Mouse (Mus musculus) layer of hippocampus, adult 11-12 months (tissue): ENCODE data around the gene Gm20388.
A peak's percentile ranks its signal among the peaks of the same experiment; 100 is the strongest.

Experiments
- DNase-seq: peaks from one replicate; pipeline ENCODE4 v3.0.0; 2022; ENCODE audit warnings: low spot score

Gene Gm20388

DNA sequence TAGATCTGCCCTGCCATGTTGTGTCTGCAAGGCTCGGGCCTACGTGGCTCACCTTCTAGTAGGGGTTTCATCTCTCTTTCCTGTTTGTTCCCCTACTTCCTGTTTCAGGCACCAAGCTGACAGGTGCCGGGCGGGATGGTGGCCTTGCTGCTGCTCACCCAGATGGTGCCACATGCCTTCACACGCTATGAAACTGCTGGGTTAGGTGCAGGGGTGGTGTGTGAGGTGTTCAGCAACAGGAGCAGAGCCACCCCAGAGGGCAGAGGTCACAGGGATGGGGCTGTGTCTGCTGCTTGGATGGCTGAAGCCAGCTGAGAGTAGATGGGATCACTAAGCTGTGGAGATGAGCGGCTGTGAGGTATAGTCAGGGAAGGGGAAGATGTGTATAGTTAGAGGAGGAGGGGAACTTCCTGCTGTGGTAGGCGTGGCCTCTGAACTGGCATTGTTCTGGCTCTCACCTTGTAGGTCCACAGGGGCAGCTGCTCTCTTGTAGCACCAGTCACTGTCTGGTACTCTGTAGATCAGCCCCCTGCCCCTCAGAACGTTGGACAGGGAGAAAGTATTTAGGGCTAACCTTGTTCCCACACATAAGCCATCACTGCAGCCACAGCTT is 4363.1 kb downstream of the Gm20388 start:
- no peak for DNase-seq

DNA sequence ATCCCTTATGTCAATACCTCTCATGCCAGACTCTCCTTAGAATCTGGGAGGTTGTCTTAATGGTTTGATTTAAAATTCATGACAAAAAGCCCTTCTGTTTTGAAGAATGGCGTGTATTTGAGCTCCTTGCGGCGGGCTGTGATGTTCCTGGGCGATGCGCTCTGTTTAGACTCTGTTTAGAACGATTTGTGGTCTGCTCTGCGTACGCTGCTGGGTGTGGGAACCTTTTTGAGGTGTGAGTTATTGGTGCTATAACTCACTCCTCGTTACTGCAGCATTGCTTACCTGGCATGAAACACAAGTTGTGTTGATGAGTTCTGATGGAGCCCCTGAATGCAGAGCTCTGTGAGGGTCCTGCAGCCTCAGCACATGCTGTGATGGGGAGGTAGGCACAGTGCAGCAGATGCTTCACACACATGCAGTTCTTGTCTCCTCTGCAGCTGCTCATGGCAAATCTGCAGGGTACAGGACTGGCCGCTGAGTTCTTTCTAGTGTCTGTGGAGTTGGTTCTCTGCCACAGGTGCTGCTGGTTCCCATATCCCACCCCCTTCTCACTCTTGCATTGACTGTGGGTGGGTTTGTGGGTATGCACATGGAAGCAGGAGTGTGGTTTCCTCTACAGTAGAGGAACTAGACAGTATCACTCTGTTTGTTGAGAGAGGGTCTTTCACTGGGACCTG is 4363.9 kb downstream of the Gm20388 start:
- no peak for DNase-seq

- peak; percentile 62 for DNase-seq
Observed at GRCm38 (mm10) chr8:124275377-124276071, 4364.9 kb downstream of the Gm20388 start.

DNA sequence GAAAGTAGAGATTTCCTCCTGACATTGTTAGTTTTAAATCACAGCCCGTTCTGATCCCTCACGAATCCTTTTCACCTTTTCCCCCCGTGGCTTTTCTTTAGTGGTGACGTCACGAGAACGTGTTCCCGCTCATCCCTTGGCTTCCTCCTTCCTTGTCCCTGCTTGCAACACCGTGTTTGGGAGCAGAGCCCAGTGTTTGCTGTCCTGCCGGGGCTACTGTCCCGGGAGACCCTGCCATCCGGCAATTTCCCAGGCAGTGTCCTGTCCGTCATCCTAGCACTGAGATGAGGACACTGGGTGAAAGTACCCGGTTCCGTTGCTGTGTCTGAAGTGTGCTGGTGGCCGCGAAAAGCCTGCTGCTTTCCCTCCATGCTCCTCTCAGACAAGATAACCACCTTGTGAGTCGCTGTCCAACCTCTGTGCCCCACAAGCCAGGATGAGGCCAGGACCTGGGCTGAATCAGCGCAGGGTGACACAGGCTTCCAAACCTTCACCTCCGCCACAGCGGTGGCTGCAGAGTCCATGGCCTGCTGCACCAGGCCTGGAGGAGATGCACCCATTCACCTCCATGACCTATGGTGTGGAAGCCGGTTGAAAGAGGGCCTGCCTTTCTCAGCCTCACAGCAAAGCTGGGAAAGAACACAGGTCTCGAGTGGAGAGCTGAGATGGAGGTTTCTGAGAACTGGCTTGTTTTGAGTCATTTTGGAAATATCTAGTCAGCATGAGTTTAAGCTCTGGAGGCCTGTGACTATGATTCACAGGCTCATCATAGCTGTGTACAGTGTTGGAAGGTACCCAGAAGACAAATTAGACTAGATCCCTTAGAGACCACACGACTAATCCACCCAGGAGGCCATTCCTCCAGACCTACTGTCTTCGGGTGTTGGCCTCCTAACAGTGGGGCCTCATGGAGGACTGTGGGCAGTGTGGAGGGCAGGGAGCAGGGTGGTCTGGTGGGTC is 4367.6 kb downstream of the Gm20388 start:
- DNase-seq, result no peak

- DNase-seq, result no peak
Observed at GRCm38 (mm10) chr8:124278956-124279689, 4368.5 kb downstream of the Gm20388 start.

DNA sequence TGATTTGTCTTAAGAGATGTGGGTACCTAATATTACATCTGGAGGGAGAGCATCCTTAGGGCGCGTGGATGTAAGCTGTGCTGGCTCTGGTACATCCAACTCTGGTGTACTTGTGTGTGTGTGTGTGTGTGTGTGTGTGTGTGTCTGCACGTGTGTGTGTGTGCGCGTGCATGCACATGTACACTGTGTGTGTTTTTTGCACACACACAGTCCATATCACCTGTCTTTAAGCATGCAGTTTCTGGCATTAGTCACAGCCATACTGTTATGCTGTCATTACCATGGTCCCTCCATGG is 4369.0 kb downstream of the Gm20388 start:
- no peak for DNase-seq

DNA sequence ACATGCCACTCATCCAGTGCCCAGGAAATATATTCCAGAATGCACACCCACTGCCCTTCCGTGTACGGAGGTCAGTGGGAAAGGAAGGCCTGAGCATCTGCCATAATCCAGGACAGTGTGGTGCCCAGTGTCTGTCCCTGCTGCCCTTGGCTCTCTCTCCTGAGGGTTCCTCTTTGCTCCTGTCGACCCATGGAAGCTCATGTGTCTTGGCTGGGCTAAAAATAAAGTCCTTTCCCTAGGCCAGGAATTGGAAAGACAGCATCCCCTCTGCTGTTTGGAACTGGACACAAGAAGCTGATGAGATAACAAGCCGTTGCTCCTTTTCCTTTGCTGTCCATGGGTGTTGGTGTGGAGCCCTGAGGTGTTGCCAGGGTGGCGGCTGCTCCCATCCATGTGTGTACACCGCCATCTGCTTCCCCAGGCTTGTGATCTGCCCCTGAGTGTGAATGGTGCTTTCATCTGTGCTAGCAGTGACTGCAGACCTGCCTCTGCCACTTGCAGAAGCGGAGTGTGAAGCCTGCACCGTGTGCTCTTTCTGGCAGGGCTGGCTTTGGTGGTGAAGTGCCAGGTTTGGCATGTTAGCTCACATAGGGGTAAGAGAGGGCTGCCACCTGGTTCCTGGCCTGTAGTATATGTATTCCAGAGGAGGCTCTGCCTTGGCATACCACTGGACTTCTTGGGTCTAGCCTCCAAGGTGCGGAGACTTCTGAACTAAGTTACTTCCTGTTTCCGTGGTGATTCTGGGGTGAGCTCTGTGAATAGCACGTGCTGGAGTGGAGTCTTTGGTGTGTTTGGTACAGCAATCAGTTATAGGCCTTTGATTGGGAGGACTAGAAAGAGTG is 4371.3 kb downstream of the Gm20388 start:
- no peak for DNase-seq

DNA sequence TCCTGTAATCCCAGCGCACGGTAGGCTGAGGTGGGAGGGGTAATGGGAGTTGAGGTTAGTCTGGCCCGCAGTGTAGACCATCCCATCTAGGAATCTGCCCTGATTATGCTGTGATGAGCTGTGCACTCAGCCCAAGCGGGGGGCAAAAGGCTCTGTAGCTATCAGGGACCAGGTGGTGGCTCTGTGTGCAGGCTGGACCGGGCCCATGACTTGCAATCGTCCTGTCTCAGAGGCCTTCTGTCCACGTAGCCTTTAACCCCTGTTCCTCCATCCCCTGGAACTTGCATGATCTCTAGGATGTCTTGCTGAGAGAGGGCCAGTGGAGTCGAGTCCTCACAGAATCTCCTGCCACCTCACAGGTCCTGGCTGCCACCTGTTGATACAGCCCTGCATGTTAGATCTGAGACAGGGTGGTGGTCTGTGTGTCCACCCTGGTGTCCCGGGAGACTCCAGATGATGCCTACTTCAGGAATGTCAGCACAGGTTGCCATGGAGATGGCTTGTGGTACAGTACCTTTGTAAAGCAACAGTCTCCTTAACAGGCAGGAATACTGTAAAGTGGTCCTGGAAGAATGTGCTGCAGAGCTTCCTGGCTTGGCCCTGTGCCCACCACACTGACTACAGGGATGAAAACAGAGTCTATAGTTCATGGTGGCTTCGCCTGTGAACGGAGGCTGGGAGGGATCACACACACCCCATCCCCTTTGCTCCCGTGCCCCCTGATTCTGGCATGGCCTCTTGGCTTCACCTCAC is 4372.4 kb downstream of the Gm20388 start:
- no peak for DNase-seq

- DNase-seq, result no peak
Observed at GRCm38 (mm10) chr8:124283644-124284332, 4373.1 kb downstream of the Gm20388 start.

DNA sequence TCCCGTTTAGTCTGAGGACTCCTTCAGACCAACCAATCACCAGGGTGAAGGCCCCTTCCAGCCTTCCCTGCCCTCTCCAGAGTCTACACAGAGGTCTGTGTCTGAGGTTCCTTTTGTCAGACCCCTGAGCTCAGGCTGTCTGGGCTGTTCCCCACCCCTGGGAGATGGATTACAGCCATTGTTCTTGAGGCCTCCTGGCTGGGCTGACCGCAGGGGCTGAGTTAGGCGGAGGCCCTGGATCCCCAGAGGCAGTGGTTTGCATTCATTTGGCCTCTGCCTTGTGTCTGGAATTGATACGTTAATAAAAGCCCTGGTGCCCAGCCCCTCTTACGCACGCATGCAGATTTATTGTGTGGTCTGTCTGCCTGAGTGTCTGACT is 4373.7 kb downstream of the Gm20388 start:
- DNase-seq, result no peak

- DNase-seq, result no peak
Observed at GRCm38 (mm10) chr8:124284984-124285576, 4374.4 kb downstream of the Gm20388 start.

DNA sequence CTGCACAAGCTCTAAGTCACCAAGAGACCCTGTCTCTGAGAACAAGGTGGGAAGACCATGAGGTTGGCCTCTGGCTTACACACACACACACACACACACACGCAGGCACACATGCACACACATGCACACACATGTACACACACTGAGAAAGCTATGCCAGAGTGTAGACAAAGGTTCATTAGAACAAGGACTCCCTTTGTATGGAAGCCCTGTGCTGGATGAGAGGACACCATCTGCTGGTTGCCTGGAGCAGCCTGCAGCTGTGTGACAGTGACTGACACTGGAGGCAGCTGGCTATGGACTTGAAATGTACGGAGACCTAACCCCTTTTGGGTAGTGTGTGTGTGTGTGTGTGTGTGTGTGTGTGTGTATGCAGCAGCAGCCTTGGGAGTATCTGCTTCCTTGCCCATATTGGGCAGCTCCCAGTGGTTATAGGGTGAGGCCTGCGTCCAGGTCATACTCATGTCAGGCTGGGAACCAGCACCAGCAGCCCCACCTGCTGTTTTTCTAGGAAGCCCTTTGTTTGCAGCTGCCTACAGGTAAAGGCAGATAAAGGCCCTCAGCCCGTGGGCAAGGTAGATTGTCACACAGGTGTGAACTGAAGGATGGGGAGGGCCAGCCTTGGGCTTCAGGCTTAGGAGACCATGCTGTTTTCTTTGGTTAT is 4376.0 kb downstream of the Gm20388 start:
- DNase-seq, result peak; percentile 46

DNA sequence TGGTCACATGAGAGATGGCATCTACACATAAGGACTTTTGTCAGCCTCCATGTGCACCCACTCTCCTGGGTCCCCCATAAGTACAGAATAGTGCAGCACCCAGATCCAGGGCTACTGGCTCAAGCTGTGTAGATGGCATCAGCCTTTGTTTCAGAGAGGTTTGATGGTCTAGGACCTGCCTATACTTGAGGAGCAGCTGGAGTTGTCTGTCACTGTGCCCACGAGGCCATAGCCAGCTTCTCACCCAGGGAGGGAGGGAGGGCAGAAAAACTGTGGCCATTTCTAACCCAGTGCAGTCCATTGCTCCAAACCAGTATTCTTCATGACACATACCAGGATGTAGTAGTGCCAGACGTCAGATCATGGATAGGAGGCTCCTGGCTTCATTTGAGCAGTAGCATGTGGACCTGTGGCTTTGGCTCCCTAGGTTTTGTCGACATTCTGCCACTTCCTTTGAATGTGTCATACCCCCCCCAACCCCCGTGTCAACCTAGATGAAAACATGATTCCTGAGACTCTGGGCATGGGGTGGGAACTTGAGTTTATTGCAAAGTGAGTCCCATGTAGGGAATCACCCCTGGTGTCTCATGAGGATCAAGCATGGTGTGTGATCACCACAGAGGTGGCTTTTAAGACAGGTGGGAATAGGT is 4377.7 kb downstream of the Gm20388 start:
- DNase-seq, result no peak

GRCm38 (mm10) chr8:124289481-124290050 is 4378.9 kb downstream of the Gm20388 start:
- DNase-seq, result no peak

DNA sequence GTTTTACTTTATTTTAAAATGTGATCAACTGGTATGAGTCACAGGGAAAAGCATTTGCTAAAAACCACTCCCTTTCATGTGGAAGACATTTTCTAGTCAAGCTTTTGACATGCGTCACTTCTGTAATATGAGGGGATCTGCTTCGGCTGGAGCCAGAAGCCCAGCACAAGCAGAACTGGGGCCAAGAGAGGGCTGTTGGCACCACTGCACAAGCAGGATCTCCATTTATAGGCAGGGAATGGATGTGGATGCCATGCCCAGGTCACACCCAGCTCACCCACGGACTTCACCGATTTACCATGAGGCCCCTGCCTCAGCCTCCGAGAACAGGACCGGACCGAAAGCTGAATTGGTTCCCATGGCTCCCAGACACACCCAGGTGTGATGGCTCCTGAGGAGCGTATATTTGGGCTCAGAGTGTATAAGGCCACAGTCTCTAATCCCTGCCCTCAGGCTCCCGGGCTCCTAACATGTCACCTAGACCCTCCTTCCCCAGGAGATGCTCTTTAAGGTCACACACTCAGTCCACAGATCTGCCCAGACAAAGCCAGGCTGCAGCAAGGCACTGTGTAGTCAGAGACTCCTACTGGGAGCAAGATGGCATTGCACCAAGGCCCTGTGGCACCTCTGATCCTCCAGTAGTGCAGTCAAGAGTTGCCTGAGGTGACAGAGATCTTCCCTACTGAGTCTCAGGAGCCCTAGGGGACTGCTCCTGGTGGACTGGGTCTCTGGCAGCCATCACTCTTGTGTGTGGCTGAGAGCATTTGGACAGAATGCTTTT is 4380.5 kb downstream of the Gm20388 start:
- DNase-seq, result no peak

DNA sequence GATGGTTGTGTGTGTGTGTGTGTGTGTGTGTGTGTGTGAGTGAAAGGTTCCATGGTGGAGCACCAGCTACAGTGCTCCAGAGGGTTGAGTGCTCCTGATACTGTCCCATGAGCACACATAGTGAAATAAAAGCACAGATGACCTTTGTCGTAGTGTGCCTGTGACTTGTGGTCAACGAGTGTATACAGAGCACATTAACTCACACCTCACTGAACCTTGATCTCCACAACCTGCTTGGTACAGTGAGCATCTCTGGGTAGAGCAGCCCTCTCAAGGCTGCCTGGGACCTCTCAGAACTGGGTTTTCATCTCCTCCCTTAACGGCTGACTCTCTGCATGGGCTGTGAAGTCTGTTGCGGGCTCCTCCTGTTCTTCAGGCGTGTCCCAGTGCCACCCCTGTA is 4381.1 kb downstream of the Gm20388 start:
- no peak for DNase-seq

GRCm38 (mm10) chr8:124292965-124293364 is 4382.3 kb downstream of the Gm20388 start:
- DNase-seq, result no peak
